Mouse (Mus musculus) CH12.LX (cell line): Measurements from ENCODE around the gene Nadk2.

ENCODE experiments used
- BHLHE40 ChIP-seq: IDR thresholded peaks from 2 replicates; pipeline ENCODE4 v1.6.1; 2011; ENCODE audit warnings: mild to moderate bottlenecking, low read depth, low read length, improper control_type of control experiment
- CHD1 ChIP-seq: IDR thresholded peaks from 2 replicates; pipeline ENCODE4 v1.6.1; 2012; ENCODE audit warnings: low read depth, low read length, improper control_type of control experiment, inconsistent platforms
- CTCF ChIP-seq, 2 experiments: IDR thresholded peaks in 1 of 2; conservative IDR thresholded peaks in 1 of 2; 2 replicates each; pipeline ENCODE4 v1.5.1; 2011 to 2012; ENCODE audit warnings: low read depth in 2 of 2, low read length in 2 of 2, improper control_type of control experiment in 1 of 2, inconsistent platforms in 1 of 2, mild to moderate bottlenecking in 1 of 2, moderate library complexity in 1 of 2
- GABPA ChIP-seq: IDR thresholded peaks from 2 replicates; pipeline ENCODE4 v1.6.1; 2012; ENCODE audit warnings: low read depth, low read length, improper control_type of control experiment, inconsistent platforms; ENCODE audit not compliant: insufficient replicate concordance
- MAX ChIP-seq: IDR thresholded peaks from 2 replicates; pipeline ENCODE4 v1.6.1; 2011; ENCODE audit warnings: low read length, improper control_type of control experiment
- SMC3 ChIP-seq: IDR thresholded peaks from 2 replicates; pipeline ENCODE4 v1.6.1; 2011; ENCODE audit warnings: low read depth, low read length, improper control_type of control experiment

DNA sequence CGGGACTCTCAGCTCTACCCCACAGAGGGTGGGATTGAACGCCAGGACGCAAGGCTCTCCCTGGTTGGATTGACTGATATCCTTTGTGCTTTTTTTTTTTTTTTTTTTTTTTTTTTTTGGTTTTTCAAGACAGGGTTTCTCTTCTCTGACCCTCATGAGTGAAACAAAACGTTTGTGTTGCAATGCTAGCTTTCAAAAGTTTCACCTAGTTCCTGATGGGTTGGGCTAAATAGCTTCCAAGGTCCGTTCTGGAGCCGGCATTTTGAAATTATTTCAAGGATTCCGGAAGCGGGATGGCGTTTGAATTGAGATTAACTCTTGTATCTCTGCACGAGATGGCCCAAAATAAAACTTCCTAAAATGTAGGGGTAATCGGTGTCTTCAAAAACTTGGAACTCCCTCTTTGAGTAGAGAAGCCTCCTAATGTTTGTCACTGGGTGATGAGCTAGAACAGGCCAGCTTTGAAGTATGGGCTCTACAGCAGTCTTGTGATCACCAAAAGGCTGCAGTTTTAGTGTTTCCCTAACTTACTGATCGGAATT is 2.1 kb downstream of the Nadk2 start:
- TF ChIP-seq CTCF (conservative IDR thresholded peaks at IDR 0.05 in 1 of 2, IDR thresholded peaks at IDR 0.05 in 1 of 2; ENCODE audit: low read depth in 2 of 2, low read length in 2 of 2), result no peak
- no peak for TF ChIP-seq BHLHE40
- TF ChIP-seq SMC3, result no peak
- no peak for TF ChIP-seq CHD1
- no peak for TF ChIP-seq GABPA
- TF ChIP-seq MAX, result no peak
